Mouse (Mus musculus): ENCODE results near the gene A630001G21Rik.

- TF ChIP-seq ZC3H11A (IDR thresholded peaks at IDR 0.05; ENCODE audit: borderline replicate concordance, low read depth, low read length) (no peak), MAFK (IDR thresholded peaks at IDR 0.05; ENCODE audit: insufficient read depth, low read depth, low read length) (no peak), HCFC1 (IDR thresholded peaks at IDR 0.05; ENCODE audit: borderline replicate concordance, insufficient read depth, low read length) (no peak), CHD2 (IDR thresholded peaks at IDR 0.05; ENCODE audit: low read depth, low read length) (no peak)
Observed at GRCm38 (mm10) chr1:85742916-85743505, 35.4 kb downstream of the A630001G21Rik start.
